Mouse (Mus musculus) embryonic facial prominence, embryonic 10.5 days (tissue): Measurements from ENCODE around the gene Nudt8. TPM values are rescaled to one million over a fixed set of nuclear protein-coding genes. Genes with fewer than 3 reads are reported as not detected.
"Not testable (repeated sequence)": the region's sequence is repeated elsewhere in the genome, so short reads cannot be mapped to it uniquely, and the experiment has no call there.

Experiments
- DNase-seq: peaks from one replicate; pipeline ENCODE4 v3.0.0-alpha.2; 2017; ENCODE audit warnings: low spot score
- H3K27ac ChIP-seq: fragments of 300-500 bp; sonication (generic); replicated peaks from 2 replicates; pipeline ENCODE4 v1.5.1; 2016; ENCODE audit warnings: mild to moderate bottlenecking
- H3K27me3 ChIP-seq: fragments of 300-500 bp; sonication (generic); replicated peaks from 2 replicates; pipeline ENCODE4 v1.6.1; 2016; ENCODE audit warnings: low read depth, mild to moderate bottlenecking; ENCODE audit not compliant: poor library complexity, severe bottlenecking
- H3K36me3 ChIP-seq: fragments of 300-500 bp; sonication (generic); replicated peaks from 2 replicates; pipeline ENCODE4 v1.6.1; 2016; ENCODE audit warnings: mild to moderate bottlenecking, moderate library complexity
- H3K4me1 ChIP-seq: fragments of 300-500 bp; sonication (generic); 2 replicates; pipeline ENCODE4 v1.6.1; 2016
- H3K4me3 ChIP-seq: fragments of 300-500 bp; sonication (generic); 2 replicates; pipeline ENCODE4 v1.5.1; 2016; ENCODE audit warnings: mild to moderate bottlenecking, moderate library complexity
- H3K9me3 ChIP-seq: fragments of 300-500 bp; sonication (generic); 2 replicates; pipeline ENCODE4 v1.6.1; 2016; ENCODE audit warnings: mild to moderate bottlenecking
- WGBS: fragments of 180-500 bp; shearing (Covaris S2); methylation state at CpG from one replicate; pipeline ENCODE4 v1.1.7; 2016; 5-methylcytosine and 5-hydroxymethylcytosine counted together
- polyA plus RNA-seq: library from polyadenylated mRNA; unstranded; fragments of >200 nt; fragmentation: Nextera tagmentation; extraction: Ambion mirVana; gene quantifications from 2 replicates; pipeline ENCODE4 v1.2.1, GENCODE M21; 2016

The Nudt8 gene
- polyA plus RNA-seq, 1 experiment from 2014 or later: 30.6 TPM

DNA sequence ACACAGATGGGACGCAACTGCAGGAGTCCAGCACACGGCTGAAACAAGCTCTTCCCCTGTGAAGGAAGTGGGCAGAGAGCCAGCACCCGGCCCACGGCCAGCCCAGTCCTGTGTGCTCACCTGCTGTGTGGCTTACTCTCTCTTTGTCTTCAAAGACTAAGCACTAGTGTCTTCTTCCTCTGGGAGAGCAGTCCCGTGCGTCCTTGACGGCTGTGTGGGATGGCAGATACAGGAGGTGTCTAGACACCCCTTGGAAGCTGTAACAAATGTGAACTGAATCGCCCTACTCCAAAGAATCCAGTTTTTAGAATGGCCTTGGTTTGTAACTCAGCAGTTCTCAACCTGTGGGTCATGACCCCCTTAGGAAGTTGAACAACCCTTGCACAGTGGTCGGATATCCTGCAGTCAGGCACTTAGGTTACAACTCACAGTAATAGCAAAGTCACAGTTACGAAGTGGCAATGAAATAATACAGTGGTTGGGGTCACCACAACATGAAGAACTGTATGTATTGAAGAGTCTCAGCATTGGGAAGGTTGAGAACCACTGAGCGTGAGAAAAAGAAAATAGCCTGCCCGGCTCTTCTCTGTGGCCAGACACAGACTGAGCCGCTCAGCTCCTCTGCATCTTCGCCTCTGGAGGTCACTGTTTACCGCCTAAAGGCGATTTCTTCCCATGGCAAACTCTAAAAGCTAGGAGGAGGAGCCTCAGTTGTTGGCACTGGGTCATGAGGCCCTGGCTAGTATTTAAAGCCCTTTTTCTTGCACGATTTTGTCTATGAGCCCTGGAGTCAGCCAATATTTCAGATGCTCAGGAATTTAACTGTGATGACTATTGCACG, 18.6 kb downstream of the Nudt8 start:
- Histone ChIP-seq H3K4me1 (peaks cover 23% of the 10 kb centered on the region; the same call in 1 of the 2 replicates), H3K36me3 (no peaks in the 10 kb centered on the region), H3K9me3 (no peaks in the 10 kb centered on the region), H3K27ac (peak overlapping the region; percentile 57), H3K4me3 (no peak overlapping the region), H3K27me3 (no peaks in the 10 kb centered on the region)
- 37% methylated on average over 18 of the region's 18 CpGs for WGBS
- peak; percentile 70 for DNase-seq

DNA sequence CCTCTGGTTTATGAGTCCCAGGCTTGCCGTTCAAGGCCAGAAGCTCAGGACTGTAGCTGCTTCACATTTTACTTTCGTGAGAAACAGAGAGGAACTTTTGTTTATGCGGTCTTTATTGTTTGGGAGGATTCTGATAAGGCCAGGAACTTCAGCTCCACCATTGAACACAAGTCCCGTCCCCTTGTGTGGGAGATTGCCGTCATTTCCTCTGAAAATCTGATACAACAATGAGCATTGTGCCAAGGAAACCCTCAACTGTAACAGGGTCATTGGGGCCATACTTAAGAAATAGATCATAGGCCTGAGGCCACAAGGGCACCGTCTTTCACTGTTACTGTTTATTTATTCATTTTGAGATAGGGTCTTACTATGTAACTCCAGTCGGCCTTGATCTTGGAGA, 22.8 kb downstream of the Nudt8 start:
- Histone ChIP-seq H3K27ac (no peak overlapping the region), H3K36me3 (no peaks in the 10 kb centered on the region), H3K9me3 (peaks cover 6% of the 10 kb centered on the region; the same call in 1 of the 2 replicates), H3K27me3 (no peaks in the 10 kb centered on the region), H3K4me1 (peaks cover 17% of the 10 kb centered on the region), H3K4me3 (no peak overlapping the region)
- 77% methylated on average over 7 of the region's 7 CpGs for WGBS
- no peak for DNase-seq

DNA sequence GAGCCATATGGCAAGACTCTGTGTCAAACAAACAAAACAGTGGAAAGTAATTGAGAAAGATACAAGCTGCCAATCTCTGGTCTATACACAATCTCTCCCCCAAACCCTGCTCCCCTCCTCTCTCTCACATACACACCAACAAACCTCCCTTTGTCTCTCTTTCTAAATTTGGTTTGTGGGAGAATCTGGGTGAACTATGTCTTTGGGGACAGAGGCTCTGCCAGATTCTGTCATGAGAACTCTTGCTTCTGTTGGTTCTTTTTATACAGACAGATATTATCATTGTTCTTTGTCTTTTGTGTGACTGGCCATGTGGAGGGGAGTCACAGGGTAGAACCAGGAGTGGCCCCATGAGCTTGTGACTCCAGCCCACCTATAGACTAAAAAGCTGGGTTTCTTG, 27.2 kb downstream of the Nudt8 start:
- no peak for DNase-seq
- Histone ChIP-seq H3K4me3 (no peak overlapping the region), H3K36me3 (no peaks in the 10 kb centered on the region), H3K9me3 (peaks cover 6% of the 10 kb centered on the region; the same call in 1 of the 2 replicates), H3K4me1 (peaks cover 5% of the 10 kb centered on the region), H3K27ac (no peak overlapping the region), H3K27me3 (no peaks in the 10 kb centered on the region)

DNA sequence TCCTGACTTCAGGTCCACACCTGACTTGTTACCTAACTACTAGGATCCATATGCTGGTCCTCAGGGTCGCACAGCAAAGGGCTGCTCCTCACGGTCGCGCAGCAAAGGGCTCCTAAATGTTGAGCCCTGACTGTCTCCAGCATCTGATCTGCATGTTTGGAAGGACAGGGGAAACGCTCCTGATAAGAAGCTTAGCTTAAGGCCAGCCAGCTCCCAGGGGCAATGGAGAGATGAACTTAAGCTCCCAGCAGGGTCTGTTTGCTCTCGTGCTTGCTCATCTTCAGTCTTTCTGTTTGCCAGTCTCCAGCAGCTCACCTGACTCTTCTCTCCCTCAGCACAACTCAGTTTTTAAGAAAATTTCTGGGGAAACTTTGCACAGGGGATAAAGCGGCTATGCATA, 32.3 kb downstream of the Nudt8 start:
- Histone ChIP-seq H3K27ac (no peak overlapping the region), H3K27me3 (no peaks in the 10 kb centered on the region), H3K4me3 (no peak overlapping the region), H3K4me1 (peaks cover 16% of the 10 kb centered on the region), H3K36me3 (peaks cover 13% of the 10 kb centered on the region), H3K9me3 (no peaks in the 10 kb centered on the region)
- 56% methylated on average over 7 of the region's 7 CpGs for WGBS
- no peak for DNase-seq

DNA sequence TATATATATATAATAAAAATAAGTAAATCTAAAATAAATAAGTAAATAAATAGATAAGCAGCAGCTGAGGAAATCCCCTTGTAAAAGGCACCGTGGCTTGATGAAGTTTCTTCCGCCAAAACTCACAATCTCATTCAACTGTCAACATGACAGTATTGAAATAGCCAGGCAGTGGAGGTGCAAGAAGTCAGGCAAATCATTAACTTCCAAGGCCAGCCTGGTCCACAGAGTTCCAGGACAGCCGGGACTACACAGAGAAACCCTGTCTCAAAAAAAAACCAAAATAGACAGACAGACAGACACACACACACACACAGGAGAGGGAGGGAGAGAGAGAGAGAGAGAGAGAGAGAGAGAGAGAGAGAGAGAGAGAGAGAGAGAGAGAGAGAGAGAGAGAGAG, 32.9 kb downstream of the Nudt8 start:
- Histone ChIP-seq H3K4me1 (peaks cover 22% of the 10 kb centered on the region), H3K27ac (no peak overlapping the region), H3K4me3 (no peak overlapping the region), H3K27me3 (no peaks in the 10 kb centered on the region), H3K36me3 (peaks cover 13% of the 10 kb centered on the region), H3K9me3 (no peaks in the 10 kb centered on the region)
- DNase-seq: no peak
- WGBS: 79% methylated on average over 3 of the region's 3 CpGs

DNA sequence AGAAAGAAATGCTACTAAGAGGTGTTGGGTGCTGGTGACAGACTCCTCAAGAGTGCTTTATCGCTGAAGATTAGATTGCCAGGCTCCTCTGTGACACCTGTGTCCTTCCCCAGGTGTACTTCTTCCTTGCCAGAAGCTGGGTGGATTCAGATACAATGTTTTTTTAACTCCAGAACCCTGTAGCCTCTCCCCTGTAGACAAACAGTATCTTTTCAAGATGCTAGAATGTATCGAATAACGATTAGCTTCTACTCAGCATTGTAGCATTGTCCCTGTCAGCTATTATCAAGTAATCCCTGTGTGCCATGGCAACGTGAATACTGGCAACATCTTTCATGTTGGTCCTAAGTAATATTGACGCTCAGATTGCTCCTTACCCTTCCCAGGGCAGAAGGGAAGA, 33.4 kb downstream of the Nudt8 start:
- Histone ChIP-seq H3K27ac (no peak overlapping the region), H3K4me3 (no peak overlapping the region), H3K4me1 (peaks cover 24% of the 10 kb centered on the region), H3K36me3 (peaks cover 13% of the 10 kb centered on the region), H3K27me3 (no peaks in the 10 kb centered on the region), H3K9me3 (no peaks in the 10 kb centered on the region)
- no peak for DNase-seq
- 69% methylated on average over 5 of the region's 5 CpGs for WGBS

DNA sequence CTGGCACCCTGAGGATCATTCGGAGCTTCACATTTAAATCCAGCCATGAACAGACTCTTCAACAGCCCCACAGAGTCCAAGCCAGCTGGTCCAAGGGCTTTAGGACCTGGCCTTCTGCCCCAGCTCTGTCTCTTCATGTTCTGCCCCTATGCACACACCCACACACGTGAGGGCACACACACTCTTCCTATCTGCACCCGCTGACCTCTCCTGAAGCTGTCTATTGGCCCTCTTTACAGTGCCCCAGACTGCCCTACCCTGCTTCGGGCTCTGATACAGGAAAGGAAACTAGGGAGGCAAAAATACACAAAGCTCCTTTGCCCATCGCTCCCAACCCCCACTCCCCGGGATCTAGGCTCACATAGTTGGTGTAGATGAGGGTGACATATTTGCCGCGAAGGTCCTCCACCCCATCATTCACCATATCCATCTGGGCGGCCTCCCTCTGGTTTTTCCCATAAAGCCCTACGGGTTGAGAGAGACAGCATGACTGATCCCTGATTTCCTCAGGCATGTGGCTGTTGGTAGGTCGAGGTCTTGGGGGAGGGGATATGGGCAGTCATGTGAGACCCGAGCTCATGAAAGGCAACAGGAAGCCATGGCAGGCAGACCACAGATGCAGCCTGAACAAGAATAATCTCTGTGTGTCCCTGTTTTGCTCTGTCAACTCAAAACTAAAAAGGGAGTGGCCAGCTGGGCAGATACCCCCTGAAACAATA, 36.1 kb downstream of the Nudt8 start:
- 74% methylated on average over 12 of the region's 12 CpGs for WGBS

DNA sequence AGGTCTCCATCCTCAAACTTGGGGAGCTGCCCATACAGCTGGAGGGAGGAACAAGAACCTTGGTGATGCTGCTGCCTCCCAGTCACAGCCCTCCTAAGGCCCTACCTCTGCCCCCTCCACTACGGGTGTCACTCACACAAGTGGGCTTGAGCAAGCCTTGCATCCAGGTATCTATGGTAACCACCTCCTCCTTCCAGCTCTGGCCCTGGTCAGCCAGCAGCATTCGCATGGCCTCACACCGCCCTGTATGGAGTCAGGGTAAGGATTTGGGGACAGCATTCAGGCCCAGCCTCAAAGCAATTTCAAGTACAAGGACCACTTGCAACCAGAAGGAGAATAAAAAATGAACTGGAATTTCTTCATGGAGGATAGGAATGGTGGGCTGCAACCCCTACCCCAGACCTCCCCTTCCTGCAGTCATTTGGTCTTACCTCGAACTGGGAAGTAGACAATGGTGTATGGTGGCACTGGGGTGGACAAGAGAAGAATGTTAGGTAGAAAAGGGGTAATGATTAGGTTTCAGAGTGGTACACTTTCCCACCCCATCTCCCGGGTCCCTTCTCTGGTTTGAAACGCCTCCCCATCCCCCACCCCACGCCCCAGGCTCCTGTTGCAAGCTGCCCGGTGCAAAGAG, 36.9 kb downstream of the Nudt8 start:
- DNase-seq, H3K9me3 ChIP-seq, H3K27me3 ChIP-seq: not testable (repeated sequence)
- Histone ChIP-seq H3K27ac (peak overlapping the region; percentile 92), H3K4me1 (peaks cover 27% of the 10 kb centered on the region), H3K36me3 (peaks cover 13% of the 10 kb centered on the region), H3K4me3 (peak overlapping the region; percentile 73)
- WGBS: 31% methylated on average over 8 of the region's 8 CpGs

More for the DNA sequence above, 36.1 kb downstream of the Nudt8 start:
- Histone ChIP-seq H3K27ac (peak overlapping the region; percentile 41; the same call in 1 of the 2 replicates), H3K4me1 (peaks cover 24% of the 10 kb centered on the region), H3K9me3 (no peaks in the 10 kb centered on the region), H3K4me3 (peak overlapping the region; percentile 27; the same call in 1 of the 2 replicates), H3K36me3 (peaks cover 13% of the 10 kb centered on the region), H3K27me3 (no peaks in the 10 kb centered on the region)
- DNase-seq: no peak

DNA sequence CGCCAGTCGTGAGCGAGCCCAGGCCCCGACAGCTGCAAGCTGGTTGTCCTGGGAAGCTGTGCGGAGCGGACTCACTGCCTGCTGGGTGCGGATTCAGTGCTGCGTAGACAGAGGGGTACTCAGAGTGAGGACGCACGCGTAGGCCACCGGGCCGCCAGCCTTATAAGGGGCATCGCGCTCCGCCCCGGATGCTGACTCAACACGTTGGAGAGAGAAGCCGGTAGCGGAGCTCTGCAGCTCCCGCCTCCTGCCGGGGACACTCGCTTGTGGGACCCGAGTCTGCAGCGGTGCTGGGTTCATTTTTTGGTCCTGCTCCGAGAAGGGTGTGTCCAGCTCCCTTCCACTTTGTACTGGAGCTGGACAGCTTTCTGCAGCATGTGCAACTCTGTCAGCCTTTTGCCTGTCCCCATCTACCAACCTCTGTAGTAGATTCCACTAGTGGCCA, 37.4 kb downstream of the Nudt8 start, which contains the start of gene Gstp1:
Gene Gstp1, minus strand, starts transcription at position 198 of the 445 bp plus-strand sequence.
- Histone ChIP-seq H3K27ac (peak within 1 kb of the TSS; percentile 92), H3K4me3 (peak within 1 kb of the TSS; percentile 73), H3K9me3 (no peaks in the 10 kb centered on the region), H3K4me1 (peaks cover 27% of the 10 kb centered on the region), H3K36me3 (peaks cover 13% of the 10 kb centered on the region), H3K27me3 (no peaks in the 10 kb centered on the region)
- WGBS: 0% methylated on average over 26 of the region's 26 CpGs
- peak; percentile 87 for DNase-seq

DNA sequence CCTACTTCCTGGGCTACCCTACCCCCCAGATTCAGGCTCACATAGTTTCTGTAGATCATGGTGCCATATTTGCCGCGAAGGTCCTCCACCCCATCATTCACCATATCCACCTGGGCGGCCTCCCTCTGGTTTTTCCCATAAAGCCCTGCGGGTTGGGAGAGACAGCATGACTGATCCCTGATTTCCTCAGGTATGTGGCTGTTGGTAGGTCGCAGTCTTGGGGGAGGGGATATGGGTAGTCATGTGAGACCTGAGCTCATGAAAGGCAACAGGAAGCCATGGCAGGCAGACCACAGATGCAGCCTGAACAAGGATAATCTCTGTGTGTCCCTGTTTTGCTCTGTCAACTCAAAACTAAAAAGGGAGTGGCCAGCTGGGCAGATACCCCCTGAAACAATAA, 40.6 kb downstream of the Nudt8 start:
- WGBS: 88% methylated on average over 5 of the region's 5 CpGs
- not testable (repeated sequence) for H3K27me3 ChIP-seq, H3K27ac ChIP-seq, H3K36me3 ChIP-seq, H3K4me3 ChIP-seq, H3K9me3 ChIP-seq, DNase-seq
- peaks cover 30% of the 10 kb centered on the region for H3K4me1 ChIP-seq

DNA sequence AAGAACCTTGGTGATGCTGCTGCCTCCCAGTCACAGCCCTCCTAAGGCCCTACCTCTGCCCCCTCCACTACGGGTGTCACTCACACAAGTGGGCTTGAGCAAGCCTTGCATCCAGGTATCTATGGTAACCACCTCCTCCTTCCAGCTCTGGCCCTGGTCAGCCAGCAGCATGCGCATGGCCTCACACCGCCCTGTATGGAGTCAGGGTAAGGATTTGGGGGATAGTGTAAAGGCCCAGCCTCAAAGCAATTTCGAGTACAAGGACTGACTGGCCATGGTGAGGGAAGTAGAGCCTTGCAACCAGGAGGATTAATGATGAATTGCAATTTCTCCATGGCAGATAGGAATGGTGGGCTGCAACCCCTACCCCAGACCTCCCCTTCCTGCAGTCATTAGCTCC, 41.1 kb downstream of the Nudt8 start:
- H3K9me3 ChIP-seq, DNase-seq, H3K27ac ChIP-seq, H3K27me3 ChIP-seq, H3K36me3 ChIP-seq, H3K4me3 ChIP-seq: not testable (repeated sequence)
- WGBS: 88% methylated on average over 4 of the region's 4 CpGs
- H3K4me1 ChIP-seq: peaks cover 25% of the 10 kb centered on the region

DNA sequence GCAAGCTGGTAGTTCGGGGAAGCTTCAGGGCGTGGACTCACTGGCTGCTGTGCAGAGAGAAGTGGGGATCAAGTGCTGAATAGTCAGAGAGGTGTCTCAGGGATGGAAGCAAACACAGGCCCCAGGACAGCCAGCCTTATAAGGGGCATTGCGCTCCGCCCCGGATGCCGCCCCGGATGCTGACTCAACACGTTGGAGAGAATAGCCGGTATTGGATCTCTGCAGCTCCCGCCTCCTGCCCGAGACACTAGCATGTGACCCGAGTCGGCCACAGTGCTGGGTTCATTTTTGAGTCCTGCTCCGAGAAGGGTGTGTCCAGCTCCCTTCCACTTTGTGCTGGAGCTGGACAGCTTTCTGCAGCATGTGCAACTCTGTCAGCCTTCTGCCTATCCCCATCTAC, 41.7 kb downstream of the Nudt8 start:
- Histone ChIP-seq H3K4me1 (peaks cover 21% of the 10 kb centered on the region), H3K4me3 (no peak overlapping the region), H3K36me3 (no peaks in the 10 kb centered on the region), H3K27ac (no peak overlapping the region), H3K9me3 (no peaks in the 10 kb centered on the region), H3K27me3 (no peaks in the 10 kb centered on the region)
- no peak for DNase-seq
- WGBS: 81% methylated on average over 14 of the region's 14 CpGs
